Mouse (Mus musculus) CH12.LX (cell line): ENCODE results near the gene Tmem229a. TPM values are rescaled to one million over a fixed set of nuclear protein-coding genes. Genes with fewer than 3 reads are reported as not detected.

ENCODE experiments used
- DNase-seq: peaks from one replicate; pipeline ENCODE4 v3.0.0-alpha.2; 2013; ENCODE audit errors: extremely low read depth
- H3K27ac ChIP-seq: 2 replicates; pipeline ENCODE4 v1.5.1; 2012; ENCODE audit warnings: low read depth, mild to moderate bottlenecking, control low read depth, moderate library complexity; ENCODE audit not compliant: insufficient read depth
- H3K27me3 ChIP-seq: replicated peaks from 2 replicates; pipeline ENCODE3; 2012; ENCODE audit warnings: inconsistent platforms
- H3K36me3 ChIP-seq, 2 experiments: replicated peaks in 1 of 2; 2 replicates each; pipeline versions ENCODE3 to v1.6.1; 2012; ENCODE audit warnings: inconsistent platforms in 1 of 2, low read length in 1 of 2, mild to moderate bottlenecking in 1 of 2, mixed read lengths in 1 of 2, moderate library complexity in 1 of 2; ENCODE audit not compliant: control insufficient read depth in 1 of 2, insufficient read depth in 1 of 2
- H3K4me1 ChIP-seq, 2 experiments: 2 replicates each; pipeline ENCODE4 v1.6.1; 2012; ENCODE audit warnings: inconsistent platforms in 1 of 2, moderate library complexity in 1 of 2; ENCODE audit not compliant: insufficient read depth in 2 of 2, control insufficient read depth in 1 of 2
- H3K4me2 ChIP-seq: 2 replicates; pipeline ENCODE4 v1.6.1; 2012; ENCODE audit warnings: low read depth, mild to moderate bottlenecking, control low read depth; ENCODE audit not compliant: poor library complexity, insufficient read depth, severe bottlenecking
- H3K4me3 ChIP-seq, 3 experiments: fragments of 150-350 bp in 1 of 3; sonication (generic) in 1 of 3; replicated peaks in 1 of 3; 2 replicates each; pipeline versions ENCODE3 to v1.5.1; 2011 to 2012; ENCODE audit warnings: low read depth in 2 of 3, low read length in 2 of 3, mild to moderate bottlenecking in 2 of 3, moderate library complexity in 2 of 3, control low read depth in 1 of 3, improper control_type of control experiment in 1 of 3, inconsistent platforms in 1 of 3, mixed read lengths in 1 of 3; ENCODE audit not compliant: poor library complexity in 1 of 3
- H3K79me2 ChIP-seq: replicated peaks from 2 replicates; pipeline ENCODE4 v1.6.1; 2012; ENCODE audit warnings: mild to moderate bottlenecking, moderate library complexity; ENCODE audit not compliant: control insufficient read depth, poor library complexity, insufficient read depth, severe bottlenecking; ENCODE audit errors: extremely low read depth
- H3K9ac ChIP-seq: 2 replicates; pipeline ENCODE4 v1.6.1; 2012; ENCODE audit warnings: low read depth, mild to moderate bottlenecking, control low read depth, moderate library complexity; ENCODE audit not compliant: insufficient read depth
- H3K9me3 ChIP-seq: replicated peaks from 2 replicates; pipeline ENCODE3; 2012; ENCODE audit warnings: low read length, inconsistent platforms, mixed read lengths
- CTCF ChIP-seq, 2 experiments: IDR thresholded peaks in 1 of 2; conservative IDR thresholded peaks in 1 of 2; 2 replicates each; pipeline ENCODE4 v1.5.1; 2011 to 2012; ENCODE audit warnings: low read depth in 2 of 2, low read length in 2 of 2, improper control_type of control experiment in 1 of 2, inconsistent platforms in 1 of 2, mild to moderate bottlenecking in 1 of 2, moderate library complexity in 1 of 2
- ELF1 ChIP-seq: IDR thresholded peaks from 2 replicates; pipeline ENCODE4 v1.6.1; 2014; ENCODE audit warnings: low read depth, mild to moderate bottlenecking, inconsistent platforms, low read length, improper control_type of control experiment
- ETS1 ChIP-seq: conservative IDR thresholded peaks from 2 replicates; pipeline ENCODE4 v1.6.1; 2012; ENCODE audit warnings: low read depth, mild to moderate bottlenecking, inconsistent platforms, low read length, improper control_type of control experiment, moderate library complexity
- KAT2A ChIP-seq: IDR thresholded peaks from 2 replicates; pipeline ENCODE4 v1.6.1; 2012; ENCODE audit warnings: low read length, improper control_type of control experiment, inconsistent platforms; ENCODE audit not compliant: insufficient replicate concordance
- MAFK ChIP-seq: IDR thresholded peaks from 2 replicates; pipeline ENCODE4 v1.6.1; 2011; ENCODE audit warnings: low read length, improper control_type of control experiment; ENCODE audit not compliant: insufficient replicate concordance
- MAZ ChIP-seq: IDR thresholded peaks from 2 replicates; pipeline ENCODE4 v1.6.1; 2012; ENCODE audit warnings: low read depth, mild to moderate bottlenecking, inconsistent platforms, low read length, improper control_type of control experiment, moderate library complexity
- MEF2A ChIP-seq: IDR thresholded peaks from 2 replicates; pipeline ENCODE4 v1.6.1; 2014; ENCODE audit warnings: low read depth, mild to moderate bottlenecking, inconsistent platforms, low read length, improper control_type of control experiment, borderline replicate concordance
- MXI1 ChIP-seq: IDR thresholded peaks from 2 replicates; pipeline ENCODE4 v1.6.1; 2011; ENCODE audit warnings: mild to moderate bottlenecking, low read depth, low read length, improper control_type of control experiment
- MYC ChIP-seq: IDR thresholded peaks from 2 replicates; pipeline ENCODE4 v1.6.1; 2011; ENCODE audit warnings: low read depth, mild to moderate bottlenecking, improper control_type of control experiment, low read length
- NELFE ChIP-seq: IDR thresholded peaks from 2 replicates; pipeline ENCODE4 v1.6.1; 2011; ENCODE audit warnings: low read depth, low read length, improper control_type of control experiment
- POLR2A ChIP-seq: IDR thresholded peaks from 2 replicates; pipeline ENCODE4 v1.6.1; 2011; ENCODE audit warnings: low read depth, mild to moderate bottlenecking, improper control_type of control experiment, low read length
- RCOR1 ChIP-seq: conservative IDR thresholded peaks from 2 replicates; pipeline ENCODE4 v1.6.1; 2012; ENCODE audit warnings: low read depth, mild to moderate bottlenecking, inconsistent platforms, low read length, improper control_type of control experiment
- SIN3A ChIP-seq: IDR thresholded peaks from 2 replicates; pipeline ENCODE4 v1.6.1; 2012; ENCODE audit warnings: low read length, improper control_type of control experiment, inconsistent platforms
- TBP ChIP-seq: conservative IDR thresholded peaks from 2 replicates; pipeline ENCODE4 v1.6.1; 2011; ENCODE audit warnings: low read depth, low read length, improper control_type of control experiment
- TCF12 ChIP-seq: IDR thresholded peaks from 2 replicates; pipeline ENCODE4 v1.6.1; 2014; ENCODE audit warnings: low read depth, mild to moderate bottlenecking, inconsistent platforms, low read length, improper control_type of control experiment
- UBTF ChIP-seq: IDR thresholded peaks from 2 replicates; pipeline ENCODE4 v1.6.1; 2012; ENCODE audit warnings: low read depth, mild to moderate bottlenecking, inconsistent platforms, low read length, improper control_type of control experiment, moderate library complexity
- USF2 ChIP-seq: conservative IDR thresholded peaks from 2 replicates; pipeline ENCODE4 v1.6.1; 2011; ENCODE audit warnings: low read depth, low read length, improper control_type of control experiment
- ZC3H11A ChIP-seq: IDR thresholded peaks from 2 replicates; pipeline ENCODE4 v1.6.1; 2012; ENCODE audit warnings: low read depth, mild to moderate bottlenecking, inconsistent platforms, low read length, improper control_type of control experiment
- ZKSCAN1 ChIP-seq: IDR thresholded peaks from 2 replicates; pipeline ENCODE4 v1.6.1; 2012; ENCODE audit warnings: low read depth, inconsistent platforms, low read length, improper control_type of control experiment, borderline replicate concordance
- dilution Hi-C: fragments of 300-500 bp; cut with MboI; formaldehyde crosslinking; loops from 2 replicates; pipeline ENCODE4 v1.14.3; 2020; ENCODE audit warnings: low sequenced_read_pairs; ENCODE audit not compliant: extremely low pct_unique_long_range_greater_than_20kb, extremely low pct_ligation_motif_present
- in situ Hi-C: fragments of 300-500 bp; cut with MboI; formaldehyde crosslinking; loops from 3 replicates; pipeline ENCODE4 v1.14.3; 2019; ENCODE audit warnings: low sequenced_read_pairs, low pct_ligation_motif_present, low pct_unique_long_range_greater_than_20kb, mixed read lengths
- polyA plus RNA-seq: library from polyadenylated mRNA; unstranded; fragments of >175 nt; gene quantifications from 2 replicates; pipeline ENCODE4 v1.2.1, GENCODE M21; 2012; ENCODE audit warnings: low read depth; ENCODE audit not compliant: insufficient read length
- total RNA-seq, 2 experiments: library from RNA; depleted of rRNA; stranded (reverse); fragments of 300-350 nt in 1 of 2; fragments of >200 nt in 1 of 2; gene quantifications; 2 replicates each; pipeline ENCODE4 v1.2.3; 2012 to 2014

Gene Tmem229a
- total and polyA plus RNA-seq, 3 experiments, result not detected

DNA sequence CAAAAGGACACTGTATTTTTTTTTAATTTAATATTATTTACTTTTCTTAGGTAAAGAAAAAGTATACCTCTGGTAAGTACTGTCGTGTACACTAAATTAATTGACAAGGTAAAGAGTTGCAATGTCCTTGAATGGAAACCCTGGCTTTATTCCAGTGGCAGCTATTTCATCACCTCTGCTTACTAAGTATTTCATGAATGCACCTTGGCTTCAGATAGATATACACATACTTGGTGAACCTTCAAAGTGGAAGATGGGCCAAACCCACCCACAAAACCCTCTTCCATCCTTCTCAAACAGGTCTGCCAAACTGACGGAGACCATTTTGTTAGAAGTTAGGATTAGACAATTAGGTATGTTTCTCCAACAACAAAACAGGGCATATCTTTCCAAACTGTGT is 5.4 kb downstream of the Tmem229a start:
- dilution Hi-C loops, result no loop called here
- TF ChIP-seq ZKSCAN1 (no peak), MAFK (no peak), RCOR1 (no peak), TBP (no peak), MEF2A (no peak), TCF12 (no peak), UBTF (no peak)

GRCm38 (mm10) chr6:24925076-24925785 is 30.9 kb downstream of the Tmem229a start:
- no peak overlapping the region for H3K27ac ChIP-seq
- in situ Hi-C loops, result no loop called here
- no peak for DNase-seq
- TF ChIP-seq USF2 (no peak), MXI1 (no peak), CTCF (conservative IDR thresholded peaks at IDR 0.05 in 1 of 2, IDR thresholded peaks at IDR 0.05 in 1 of 2; ENCODE audit: low read depth in 2 of 2, low read length in 2 of 2) (no peak), RCOR1 (no peak)
- no peak overlapping the region for H3K4me3 ChIP-seq
- H3K79me2 ChIP-seq, result no peaks in the 10 kb centered on the region
- no peaks in the 10 kb centered on the region for H3K27me3 ChIP-seq
- no peaks in the 10 kb centered on the region for H3K9me3 ChIP-seq
- H3K4me1 ChIP-seq, result no peaks in the 10 kb centered on the region
- dilution Hi-C loops, result no loop called here
- no peaks in the 10 kb centered on the region for H3K36me3 ChIP-seq
- H3K9ac ChIP-seq, result no peak overlapping the region
- no peak overlapping the region for H3K4me2 ChIP-seq

More for the DNA sequence above, 5.4 kb downstream of the Tmem229a start:
- Histone ChIP-seq H3K9me3 (peaks cover 9% of the 10 kb centered on the region), H3K4me3 (no peak overlapping the region), H3K27me3 (no peaks in the 10 kb centered on the region), H3K36me3 (no peaks in the 10 kb centered on the region), H3K79me2 (no peaks in the 10 kb centered on the region), H3K27ac (no peak overlapping the region), H3K4me2 (no peak overlapping the region), H3K4me1 (no peaks in the 10 kb centered on the region), H3K9ac (no peak overlapping the region)
- in situ Hi-C loops, result no loop called here
- no peak for DNase-seq

- no peak overlapping the region for H3K9ac ChIP-seq
- in situ Hi-C loops, result no loop called here
- TF ChIP-seq ELF1 (no peak), MYC (no peak), MAFK (no peak), USF2 (no peak), KAT2A (no peak), ZC3H11A (no peak), POLR2A (no peak), ZKSCAN1 (no peak), MAZ (no peak), ETS1 (no peak), NELFE (no peak), MXI1 (no peak), SIN3A (no peak)
- TF ChIP-seq, all 38 proteins: peak for 0
- DNase-seq, result no peak
- Histone ChIP-seq H3K27ac (no peak overlapping the region), H3K4me2 (no peak overlapping the region), H3K27me3 (no peaks in the 10 kb centered on the region), H3K4me3 (no peak overlapping the region), H3K9me3 (no peaks in the 10 kb centered on the region), H3K4me1 (no peaks in the 10 kb centered on the region), H3K79me2 (no peaks in the 10 kb centered on the region), H3K36me3 (no peaks in the 10 kb centered on the region)
- dilution Hi-C loops, result no loop called here
These were observed 42.5 kb downstream of the Tmem229a start for GRCm38 (mm10) chr6:24913591-24913990.
